Mouse (Mus musculus) neural tube, embryonic 10.5 days (tissue): ENCODE results near the gene Kcnj5.

Experiments used
- DNase-seq: peaks from one replicate; pipeline ENCODE4 v3.0.0-alpha.2; 2017; ENCODE audit warnings: low spot score; ENCODE audit errors: extremely low spot score

Gene Kcnj5

GRCm38 (mm10) chr9:32320167-32320566 is 24.0 kb downstream of the Kcnj5 start:
- DNase-seq, result no peak

GRCm38 (mm10) chr9:32315999-32316398 is 28.2 kb downstream of the Kcnj5 start:
- DNase-seq, result no peak

GRCm38 (mm10) chr9:32314071-32314470 is 30.1 kb downstream of the Kcnj5 start:
- no peak for DNase-seq

- DNase-seq, result no peak
Observed at GRCm38 (mm10) chr9:32312208-32312607, 31.9 kb downstream of the Kcnj5 start.

- DNase-seq, result no peak
Observed at GRCm38 (mm10) chr9:32311786-32312185, 32.4 kb downstream of the Kcnj5 start.

- peak; percentile 21 for DNase-seq
Observed at GRCm38 (mm10) chr9:32302501-32303150, 41.5 kb downstream of the Kcnj5 start.

GRCm38 (mm10) chr9:32295061-32295800 is 48.9 kb downstream of the Kcnj5 start:
- no peak for DNase-seq

GRCm38 (mm10) chr9:32292686-32293085 is 51.5 kb downstream of the Kcnj5 start:
- no peak for DNase-seq

- no peak for DNase-seq
Observed at GRCm38 (mm10) chr9:32291618-32292017, 52.5 kb downstream of the Kcnj5 start.

GRCm38 (mm10) chr9:32283591-32283990 is 60.6 kb downstream of the Kcnj5 start:
- no peak for DNase-seq

- no peak for DNase-seq
Observed at GRCm38 (mm10) chr9:32280456-32280855, 63.7 kb downstream of the Kcnj5 start.

- DNase-seq, result no peak
Observed at GRCm38 (mm10) chr9:32279789-32280188, 64.4 kb downstream of the Kcnj5 start.

- DNase-seq, result no peak
Observed at GRCm38 (mm10) chr9:32278052-32278451, 66.1 kb downstream of the Kcnj5 start.

- peak; percentile 51 for DNase-seq
Observed at GRCm38 (mm10) chr9:32271896-32272444, 72.2 kb downstream of the Kcnj5 start.
